Mouse (Mus musculus): Measurements from ENCODE around the gene Zc3h15. TPM values are rescaled to one million over a fixed set of nuclear protein-coding genes. Genes with fewer than 3 reads are reported as not detected.
"Not testable (repeated sequence)": the region's sequence is repeated elsewhere in the genome, so short reads cannot be mapped to it uniquely, and the experiment has no call there.

Zc3h15 gene
- total RNA-seq, 4 experiments from 2014 or later = 123 to 138 (median 133) TPM

DNA sequence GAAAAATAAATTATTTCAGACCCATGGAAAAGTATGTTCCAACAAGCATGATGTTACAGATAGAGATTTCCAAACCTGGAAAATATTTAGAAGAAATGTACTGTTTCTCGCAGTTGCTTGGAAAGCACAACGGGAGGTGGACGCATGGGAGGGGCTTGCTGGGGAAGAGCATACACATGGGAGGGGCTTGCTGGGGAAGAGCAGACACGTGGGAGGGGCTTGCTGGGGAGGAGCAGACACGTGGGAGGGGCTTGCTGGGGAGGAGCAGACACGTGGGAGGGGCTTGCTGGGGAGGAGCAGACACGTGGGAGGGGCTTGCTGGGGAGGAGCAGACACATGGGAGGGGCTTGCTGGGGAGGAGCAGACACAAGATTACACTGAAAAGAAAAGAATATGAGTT lies 69.0 kb downstream of the Zc3h15 start:
- DNase-seq (ENCODE audit: low spot score in 2 of 2) = not testable (repeated sequence)

DNA sequence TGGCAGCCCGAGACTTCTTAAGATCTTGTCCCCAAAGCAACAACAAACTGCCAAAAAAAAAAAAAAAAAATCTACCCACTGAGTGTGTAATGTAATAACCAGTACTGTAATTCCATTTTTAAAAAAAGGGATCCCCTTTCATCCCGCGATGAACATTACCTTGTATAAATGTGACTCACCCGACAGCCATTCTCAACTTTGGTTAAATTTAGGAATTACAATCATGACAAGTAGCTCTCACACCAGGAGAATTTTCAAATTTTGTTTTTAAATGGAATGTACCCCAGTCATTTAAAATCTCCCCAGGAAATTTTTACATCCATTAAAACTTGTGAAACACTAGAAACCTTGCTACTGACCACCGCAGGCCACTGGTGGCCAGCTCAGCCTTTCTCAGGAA lies 69.7 kb downstream of the Zc3h15 start:
- DNase-seq (ENCODE audit: low spot score in 2 of 2) = no peak

Other genes with a start within 250 kb of the Zc3h15 start
- 100 to 1,000 TPM; 121 to 130 (median 126) TPM for gene Itgav, start 80.0 kb downstream of the Zc3h15 start, total RNA-seq (2022)
- 100 to 1,000 TPM; 189 to 234 (median 210) TPM for gene Fam171b, start 168.2 kb downstream of the Zc3h15 start, total RNA-seq (2022)